Mouse (Mus musculus) bone marrow, adult 2 months (tissue): ENCODE data around the gene Clps.

ENCODE experiments used
- CTCF ChIP-seq: fragments of 200-500 bp; IDR thresholded peaks from 2 replicates; pipeline ENCODE4 v1.5.1; 2011; ENCODE audit warnings: low read length, control low read depth; ENCODE audit not compliant: control insufficient read depth, insufficient read depth
- POLR2A ChIP-seq: fragments of 200-500 bp; IDR thresholded peaks from 2 replicates; pipeline ENCODE4 v1.6.1; 2011; ENCODE audit warnings: low read depth, mild to moderate bottlenecking, control low read depth, low read length, borderline replicate concordance; ENCODE audit not compliant: control insufficient read depth

DNA sequence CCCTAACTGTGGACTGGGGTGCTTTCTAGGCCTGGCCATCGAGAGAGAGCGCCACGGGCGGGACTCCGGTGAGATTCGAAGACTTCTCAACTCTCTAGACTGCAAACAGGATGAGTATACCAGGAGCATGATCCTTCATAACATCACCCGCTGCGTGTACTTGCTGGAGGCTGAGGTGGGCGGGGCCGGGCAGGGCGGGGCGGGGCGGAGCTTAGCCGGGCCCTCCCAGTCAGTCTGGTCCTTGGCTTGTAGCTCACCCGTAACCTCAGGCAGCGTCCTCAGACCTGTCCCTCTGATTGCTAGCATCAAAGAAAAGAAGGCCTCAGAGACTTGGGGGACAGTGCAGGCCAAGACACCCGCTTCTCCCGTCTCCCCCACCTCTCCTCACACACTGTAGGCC is 28.6 kb downstream of the Clps start:
- no peak for TF ChIP-seq CTCF
- no peak for TF ChIP-seq POLR2A
